Mouse (Mus musculus): ENCODE results near the gene Prr11. TPM values are rescaled to one million over a fixed set of nuclear protein-coding genes. Genes with fewer than 3 reads are reported as not detected.

The Prr11 gene
- 4.7 and 5.4 TPM in 2 replicates for polyA plus RNA-seq (2015; fragmentation: Nextera tagmentation; extraction: Ambion mirVana)

DNA sequence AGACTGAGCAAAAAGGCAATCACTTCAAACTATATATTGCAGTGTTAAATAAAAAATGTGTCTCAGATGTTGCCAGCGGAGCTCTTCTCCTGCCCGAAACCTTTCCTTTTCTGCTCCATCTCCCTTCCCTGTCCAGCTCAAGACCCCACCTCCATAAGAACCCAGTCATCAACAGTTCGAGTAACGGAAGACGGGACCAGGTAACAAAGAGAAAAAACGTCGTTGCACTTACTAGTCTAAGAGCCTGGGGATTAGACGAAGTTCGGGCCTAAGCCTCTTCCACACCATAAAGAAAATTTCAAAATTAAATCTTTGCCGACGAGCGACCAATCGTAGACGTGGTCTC lies at the start of gene Prr11:
Gene Prr11, minus strand, starts transcription at position 300 of the 346 bp plus-strand sequence.
- Histone ChIP-seq H3K4me1 (ENCODE audit: control insufficient read depth, low read depth, low read length) (peaks cover 11% of the 10 kb centered on the region), H3K9me3 (replicated peaks; ENCODE audit: control insufficient read depth, low read length) (no peaks in the 10 kb centered on the region), H3K27me3 (ENCODE audit: control insufficient read depth, insufficient read depth, low read depth, low read length) (no peaks in the 10 kb centered on the region), H3K4me3 (ENCODE audit: low read depth, low read length) (peak within 1 kb of the TSS; percentile 85), H3K36me3 (ENCODE audit: control insufficient read depth, insufficient read depth) (peaks cover 36% of the 10 kb centered on the region), H3K27ac (ENCODE audit: low read length) (peak within 1 kb of the TSS; percentile 90), H3K4me2 (ENCODE audit: low read depth, low read length) (peak within 1 kb of the TSS; percentile 69), H3K9ac (ENCODE audit: low read depth, low read length) (peak within 1 kb of the TSS; percentile 88)
- no peak for ATAC-seq (ENCODE audit: low read depth)
- 0% methylated on average over 14 of the region's 14 CpGs for WGBS (ENCODE audit: insufficient replicate concordance)

DNA sequence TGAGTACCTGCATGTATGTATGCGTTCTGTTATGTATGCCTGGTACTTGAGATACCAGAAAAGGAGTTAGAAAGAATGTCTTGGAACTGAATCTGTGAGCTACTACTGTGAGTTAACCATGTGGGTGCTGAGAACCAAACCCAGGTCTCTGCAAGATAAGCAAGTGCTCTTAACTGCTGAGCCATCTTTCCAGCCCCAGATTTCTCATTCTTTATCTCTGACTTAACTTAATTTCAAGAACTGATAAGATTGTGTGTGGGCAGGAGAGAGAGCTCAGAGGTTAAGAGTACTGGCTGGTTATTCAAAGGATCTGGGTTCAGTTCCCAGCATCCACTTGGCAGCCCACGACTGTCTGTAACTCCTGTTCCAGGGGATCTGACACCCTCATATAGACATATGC lies 49.5 kb upstream of the Prr11 start:
- no peak for ATAC-seq (ENCODE audit: low read depth)
- Histone ChIP-seq H3K4me1 (ENCODE audit: control insufficient read depth, low read depth, low read length) (no peaks in the 10 kb centered on the region), H3K4me2 (ENCODE audit: low read depth, low read length) (no peak overlapping the region), H3K9me3 (replicated peaks; ENCODE audit: control insufficient read depth, low read length) (no peaks in the 10 kb centered on the region), H3K36me3 (ENCODE audit: control insufficient read depth, insufficient read depth) (no peaks in the 10 kb centered on the region), H3K27ac (ENCODE audit: low read length) (no peak overlapping the region), H3K9ac (ENCODE audit: low read depth, low read length) (no peak overlapping the region), H3K4me3 (ENCODE audit: low read depth, low read length) (no peak overlapping the region), H3K27me3 (ENCODE audit: control insufficient read depth, insufficient read depth, low read depth, low read length) (no peaks in the 10 kb centered on the region)
- WGBS (ENCODE audit: insufficient replicate concordance) = 76% methylated on average over 2 of the region's 2 CpGs

DNA sequence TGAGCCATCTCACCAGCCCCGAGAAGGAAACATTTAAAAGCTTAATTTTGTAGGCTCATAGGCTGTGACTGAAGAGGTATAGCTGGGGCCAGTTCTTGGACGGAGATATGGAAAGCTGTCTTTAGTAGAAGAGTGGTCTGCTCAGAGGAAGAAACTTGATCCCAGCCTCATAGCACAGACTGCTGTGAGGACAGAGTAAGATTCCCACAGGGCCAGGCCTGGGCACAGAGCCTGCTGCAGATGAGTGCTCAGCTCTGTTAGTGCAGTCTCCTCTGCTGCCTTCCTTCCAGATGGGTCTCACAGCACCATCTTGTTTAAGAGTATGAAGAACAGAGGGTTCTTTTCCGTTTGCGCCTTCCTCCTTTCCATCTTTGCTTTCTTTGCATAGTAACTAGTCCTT lies 27.7 kb upstream of the Prr11 start:
- Histone ChIP-seq H3K4me3 (ENCODE audit: low read depth, low read length) (no peak overlapping the region), H3K27ac (ENCODE audit: low read length) (no peak overlapping the region), H3K27me3 (ENCODE audit: control insufficient read depth, insufficient read depth, low read depth, low read length) (no peaks in the 10 kb centered on the region), H3K9me3 (replicated peaks; ENCODE audit: control insufficient read depth, low read length) (no peaks in the 10 kb centered on the region), H3K4me1 (ENCODE audit: control insufficient read depth, low read depth, low read length) (no peaks in the 10 kb centered on the region), H3K36me3 (ENCODE audit: control insufficient read depth, insufficient read depth) (peaks cover 4% of the 10 kb centered on the region), H3K4me2 (ENCODE audit: low read depth, low read length) (no peak overlapping the region), H3K9ac (ENCODE audit: low read depth, low read length) (no peak overlapping the region)
- ATAC-seq (ENCODE audit: low read depth) = no peak
- WGBS (ENCODE audit: insufficient replicate concordance) = 89% methylated on average over 4 of the region's 4 CpGs

DNA sequence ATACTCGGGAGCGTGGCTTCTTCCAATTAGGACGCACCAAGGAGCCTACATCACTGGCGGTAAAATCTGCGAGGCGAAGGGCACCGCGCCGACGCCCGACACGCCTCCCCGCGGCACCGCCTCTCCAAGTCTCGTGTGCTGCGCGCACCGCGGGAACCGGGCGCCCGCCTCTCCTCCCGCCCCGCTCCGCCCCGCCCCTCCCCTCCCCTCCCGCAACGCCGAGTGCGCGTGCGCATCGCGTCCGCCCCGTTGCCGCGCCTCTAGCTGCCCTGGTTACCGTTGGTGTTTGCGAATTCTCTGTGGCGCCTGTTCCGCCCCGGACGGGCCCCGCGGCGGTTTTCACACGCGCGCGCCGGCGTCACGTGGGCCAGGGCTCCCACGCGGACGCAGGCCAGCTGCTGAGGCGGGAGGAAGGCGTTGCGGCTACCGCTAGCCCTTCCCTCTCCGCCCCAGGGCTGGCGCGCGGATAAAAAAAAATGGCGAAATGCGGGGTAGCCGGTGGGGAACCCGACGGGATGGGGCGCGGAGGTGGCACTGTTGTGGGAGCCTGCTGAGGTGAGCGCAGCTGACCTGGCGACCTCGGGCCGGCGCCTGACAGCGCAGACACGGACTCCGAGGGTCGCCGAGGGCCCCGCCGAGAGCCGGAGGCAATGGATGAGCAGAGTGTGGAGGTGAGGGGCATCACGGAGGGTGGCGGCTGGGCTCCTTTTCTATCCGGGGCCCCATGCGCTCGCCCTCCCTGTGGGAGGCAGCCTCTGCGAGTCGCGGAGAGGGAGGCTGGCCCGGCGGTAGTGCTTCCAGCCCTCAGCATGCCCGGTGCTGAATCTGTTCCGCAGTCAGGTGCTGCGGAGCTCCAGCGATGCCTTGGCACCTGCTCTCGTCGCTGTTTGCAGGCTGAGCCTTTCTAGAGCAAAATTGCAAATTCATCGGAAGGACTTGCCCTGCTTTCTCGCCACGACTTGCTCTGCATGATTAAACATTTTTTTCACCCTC lies 18.6 kb upstream of the Prr11 start, which contains the start of gene Trim37:
Gene Trim37, plus strand, starts transcription at position 254 of the 993 bp plus-strand sequence.
- Histone ChIP-seq H3K27ac (ENCODE audit: low read length) (peak within 1 kb of the TSS; percentile 90), H3K27me3 (ENCODE audit: control insufficient read depth, insufficient read depth, low read depth, low read length) (no peaks in the 10 kb centered on the region), H3K36me3 (ENCODE audit: control insufficient read depth, insufficient read depth) (peaks cover 24% of the 10 kb centered on the region), H3K4me1 (ENCODE audit: control insufficient read depth, low read depth, low read length) (peaks cover 12% of the 10 kb centered on the region), H3K9ac (ENCODE audit: low read depth, low read length) (peak within 1 kb of the TSS; percentile 88), H3K4me2 (ENCODE audit: low read depth, low read length) (peak within 1 kb of the TSS; percentile 89), H3K4me3 (ENCODE audit: low read depth, low read length) (peak within 1 kb of the TSS; percentile 85), H3K9me3 (replicated peaks; ENCODE audit: control insufficient read depth, low read length) (no peaks in the 10 kb centered on the region)
- WGBS (ENCODE audit: insufficient replicate concordance) = under 1% methylated on average over 93 of the region's 105 CpGs
- ATAC-seq (ENCODE audit: low read depth) = peak; percentile 94

DNA sequence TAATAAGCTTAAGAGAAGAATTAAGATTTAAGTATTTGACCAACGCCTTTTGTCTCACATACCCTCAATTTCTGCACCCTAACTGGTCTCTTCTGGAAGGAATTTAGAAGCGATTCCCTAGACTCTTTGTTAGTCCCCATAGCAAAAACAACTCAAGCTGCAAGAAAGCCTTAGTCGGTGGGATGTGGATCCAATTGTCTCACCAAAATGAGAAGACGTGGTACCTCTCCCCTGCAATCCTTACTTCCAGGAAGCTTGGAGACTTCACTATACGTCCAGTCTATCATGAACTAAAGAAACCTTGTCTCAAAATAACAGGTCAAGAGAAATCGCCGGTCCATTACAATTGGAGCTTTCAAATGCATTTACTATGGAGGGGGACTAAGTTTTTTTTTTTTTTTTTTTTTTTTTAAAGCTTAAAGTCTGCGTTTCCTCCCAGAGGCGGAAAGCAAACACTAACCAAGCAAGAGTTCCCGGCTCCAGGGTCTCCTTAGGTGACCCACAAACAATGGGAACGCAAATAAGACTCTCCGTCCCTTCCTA lies 17.8 kb upstream of the Prr11 start:
- H3K27me3 ChIP-seq (ENCODE audit: control insufficient read depth, insufficient read depth, low read depth, low read length) = no peaks in the 10 kb centered on the region
- H3K4me2 ChIP-seq (ENCODE audit: low read depth, low read length) = peak overlapping the region; percentile 70
- peak overlapping the region; percentile 49; the same call in 1 of the 2 replicates for H3K27ac ChIP-seq (ENCODE audit: low read length)
- peaks cover 28% of the 10 kb centered on the region for H3K36me3 ChIP-seq (ENCODE audit: control insufficient read depth, insufficient read depth)
- H3K4me3 ChIP-seq (ENCODE audit: low read depth, low read length) = peak overlapping the region; percentile 85
- peaks cover 12% of the 10 kb centered on the region for H3K4me1 ChIP-seq (ENCODE audit: control insufficient read depth, low read depth, low read length)
- 2% methylated on average over 12 of the region's 12 CpGs for WGBS (ENCODE audit: insufficient replicate concordance)
- ATAC-seq (ENCODE audit: low read depth) = no peak
- H3K9me3 ChIP-seq (replicated peaks; ENCODE audit: control insufficient read depth, low read length) = no peaks in the 10 kb centered on the region
- peak overlapping the region; percentile 35 for H3K9ac ChIP-seq (ENCODE audit: low read depth, low read length)

DNA sequence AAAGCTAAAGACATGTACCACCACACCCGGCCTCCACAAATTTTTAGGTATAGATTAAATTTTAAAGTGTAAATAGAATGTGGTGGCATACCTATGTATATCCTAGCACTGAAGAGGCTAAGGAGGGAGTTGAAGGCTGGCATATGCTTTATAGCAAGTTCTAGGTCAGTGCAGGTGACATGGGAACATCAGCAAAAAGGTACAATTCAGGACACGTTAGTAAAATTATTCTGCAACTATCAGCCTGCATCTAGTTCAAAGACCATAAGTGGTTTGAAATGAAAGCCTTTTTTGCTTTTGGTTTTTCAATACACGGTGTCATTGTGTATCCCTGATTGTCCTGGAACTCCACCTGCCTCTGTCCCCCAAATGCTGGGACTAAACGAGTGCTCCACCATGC lies 17.1 kb upstream of the Prr11 start:
- 56% methylated on average over 4 of the region's 4 CpGs for WGBS (ENCODE audit: insufficient replicate concordance)
- H3K4me2 ChIP-seq (ENCODE audit: low read depth, low read length) = peak overlapping the region; percentile 70; the same call in 1 of the 2 replicates

DNA sequence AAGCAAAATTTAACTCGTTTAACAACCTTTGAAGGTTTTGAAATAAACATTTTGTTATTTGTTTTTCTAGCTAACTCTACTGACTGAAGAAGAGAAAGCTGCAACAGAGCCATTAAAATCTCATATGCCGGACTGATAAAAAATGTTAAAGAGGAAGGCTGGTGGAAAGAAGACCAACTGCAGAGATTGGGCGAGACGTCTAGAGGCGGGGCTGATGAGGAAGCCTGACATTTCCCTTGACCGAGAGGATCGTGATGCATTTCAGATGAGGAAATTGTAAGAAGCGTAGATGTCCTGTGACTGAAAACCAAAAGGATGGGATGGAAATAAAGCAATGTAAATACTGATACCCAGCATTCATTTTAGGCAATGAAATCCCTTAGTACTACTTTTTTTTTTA lies 13.4 kb upstream of the Prr11 start:
- peaks cover 6% of the 10 kb centered on the region for H3K4me1 ChIP-seq (ENCODE audit: control insufficient read depth, low read depth, low read length)
- no peak overlapping the region for H3K4me2 ChIP-seq (ENCODE audit: low read depth, low read length)
- H3K36me3 ChIP-seq (ENCODE audit: control insufficient read depth, insufficient read depth) = peaks cover 58% of the 10 kb centered on the region
- H3K9me3 ChIP-seq (replicated peaks; ENCODE audit: control insufficient read depth, low read length) = no peaks in the 10 kb centered on the region
- H3K27ac ChIP-seq (ENCODE audit: low read length) = no peak overlapping the region
- no peak overlapping the region for H3K9ac ChIP-seq (ENCODE audit: low read depth, low read length)
- ATAC-seq (ENCODE audit: low read depth) = no peak
- 72% methylated on average over 8 of the region's 8 CpGs for WGBS (ENCODE audit: insufficient replicate concordance)
- no peak overlapping the region for H3K4me3 ChIP-seq (ENCODE audit: low read depth, low read length)
- H3K27me3 ChIP-seq (ENCODE audit: control insufficient read depth, insufficient read depth, low read depth, low read length) = no peaks in the 10 kb centered on the region

More for the DNA sequence above, 17.1 kb upstream of the Prr11 start:
- H3K9ac ChIP-seq (ENCODE audit: low read depth, low read length) = no peak overlapping the region
- no peaks in the 10 kb centered on the region for H3K27me3 ChIP-seq (ENCODE audit: control insufficient read depth, insufficient read depth, low read depth, low read length)
- ATAC-seq (ENCODE audit: low read depth) = no peak
- H3K4me3 ChIP-seq (ENCODE audit: low read depth, low read length) = no peak overlapping the region
- peaks cover 32% of the 10 kb centered on the region for H3K36me3 ChIP-seq (ENCODE audit: control insufficient read depth, insufficient read depth)
- no peaks in the 10 kb centered on the region for H3K9me3 ChIP-seq (replicated peaks; ENCODE audit: control insufficient read depth, low read length)
- H3K4me1 ChIP-seq (ENCODE audit: control insufficient read depth, low read depth, low read length) = peaks cover 12% of the 10 kb centered on the region
- no peak overlapping the region for H3K27ac ChIP-seq (ENCODE audit: low read length)

DNA sequence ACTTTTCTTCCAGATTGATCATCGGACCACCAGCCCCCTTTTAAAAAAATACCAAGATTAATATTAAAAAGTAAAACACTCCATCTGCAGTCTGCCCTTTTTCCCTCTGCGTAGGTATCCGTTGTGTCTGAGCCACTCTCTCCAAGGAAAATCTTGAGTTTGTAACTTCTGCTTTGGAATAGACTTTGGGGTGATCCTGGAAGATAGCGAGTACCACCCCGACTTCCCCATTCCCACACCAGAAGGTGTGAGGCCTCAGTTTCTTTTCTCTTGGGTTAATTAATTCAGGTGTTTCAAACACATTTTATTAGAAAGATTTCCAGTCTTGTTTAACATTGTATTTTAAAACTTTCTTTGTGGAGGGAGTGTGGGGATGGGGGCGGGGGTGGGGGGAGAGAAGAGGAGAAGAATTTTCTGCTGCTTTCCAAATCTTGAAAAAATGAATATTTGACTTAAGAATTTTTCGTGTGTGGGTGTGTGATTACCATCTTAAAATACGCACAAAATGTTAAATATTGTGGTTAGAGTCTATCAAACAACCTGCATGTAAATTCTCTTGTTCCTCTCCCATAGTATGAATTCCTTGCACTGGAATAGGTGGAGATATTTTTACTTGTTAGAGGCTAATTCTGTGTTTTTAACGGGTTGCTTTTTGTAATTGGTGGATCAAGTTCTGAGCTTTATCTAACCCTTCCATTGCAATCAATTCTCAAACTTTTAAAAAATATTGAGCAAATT lies 1.8 kb upstream of the Prr11 start:
- H3K36me3 ChIP-seq (ENCODE audit: control insufficient read depth, insufficient read depth) = peaks cover 28% of the 10 kb centered on the region
- H3K27ac ChIP-seq (ENCODE audit: low read length) = peak overlapping the region; percentile 90
- no peaks in the 10 kb centered on the region for H3K9me3 ChIP-seq (replicated peaks; ENCODE audit: control insufficient read depth, low read length)
- H3K4me3 ChIP-seq (ENCODE audit: low read depth, low read length) = peak overlapping the region; percentile 85
- no peaks in the 10 kb centered on the region for H3K27me3 ChIP-seq (ENCODE audit: control insufficient read depth, insufficient read depth, low read depth, low read length)
- peak overlapping the region; percentile 69 for H3K4me2 ChIP-seq (ENCODE audit: low read depth, low read length)
- 5% methylated on average over 9 of the region's 9 CpGs for WGBS (ENCODE audit: insufficient replicate concordance)
- no peak for ATAC-seq (ENCODE audit: low read depth)
- H3K9ac ChIP-seq (ENCODE audit: low read depth, low read length) = peak overlapping the region; percentile 88
- H3K4me1 ChIP-seq (ENCODE audit: control insufficient read depth, low read depth, low read length) = peaks cover 11% of the 10 kb centered on the region

Data from liver, embryonic 16.5 days (tissue).